In the genomic region with DNA sequence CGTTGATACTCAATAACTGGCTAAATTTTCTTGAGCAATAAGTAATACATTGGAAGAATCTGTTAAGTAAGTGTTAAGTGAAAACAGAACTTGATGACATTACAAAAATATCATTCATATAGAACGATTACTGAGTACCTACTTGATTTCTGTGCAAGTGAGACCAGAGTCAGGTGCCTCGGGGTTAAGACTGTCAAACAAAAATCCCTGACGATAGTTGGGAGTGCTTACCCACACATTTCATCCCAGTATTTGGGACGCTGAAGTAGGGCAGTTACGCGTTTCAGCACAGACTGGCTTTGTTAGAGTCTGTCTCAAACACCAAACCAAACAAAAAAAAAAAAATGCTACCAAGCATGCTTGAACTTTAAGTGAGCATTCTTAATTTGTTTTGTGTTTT, we compare ENCODE assay signal across 8 mouse cellular contexts. TPM values are rescaled to one million over a fixed set of nuclear protein-coding genes. Genes with fewer than 3 reads are reported as not detected.
DNase-seq lines count a peak whose midpoint lies in the region; ATAC-seq and TF ChIP-seq lines count a peak whose summit lies in the region.

No protein-coding gene starts in this region.

- H3K4me1 ChIP-seq in kidney, embryonic 16.5 days (ENCODE audit: insufficient read depth, low read length), result no peaks in the 10 kb centered on the region
- H3K4me1 ChIP-seq in embryonic facial prominence, embryonic 13.5 days, result no peaks in the 10 kb centered on the region
- H3K4me1 ChIP-seq in intestine, postnatal 0 days (replicated peaks; ENCODE audit: control insufficient read depth, insufficient read depth, low read length), result no peaks in the 10 kb centered on the region
- H3K4me1 ChIP-seq in neural tube, embryonic 13.5 days (replicated peaks), result peaks cover 10% of the 10 kb centered on the region

- TF ChIP-seq CTCF in intestine, postnatal 0 days (IDR thresholded peaks at IDR 0.05; ENCODE audit: low read depth), result no peak

- no peak overlapping the region for H3K4me3 ChIP-seq in kidney, embryonic 16.5 days (ENCODE audit: low read length)
- H3K4me3 ChIP-seq in embryonic facial prominence, embryonic 13.5 days, result peak overlapping the region; percentile 54
- peak overlapping the region; percentile 58 for H3K4me3 ChIP-seq in intestine, postnatal 0 days (ENCODE audit: low read depth, low read length)
- H3K4me3 ChIP-seq in neural tube, embryonic 13.5 days, result peak overlapping the region; percentile 60

- H3K4me2 ChIP-seq in kidney, embryonic 16.5 days (replicated peaks; ENCODE audit: low read depth, low read length), result peak overlapping the region; percentile 42
- H3K4me2 ChIP-seq in embryonic facial prominence, embryonic 13.5 days, result peak overlapping the region; percentile 50
- H3K4me2 ChIP-seq in intestine, postnatal 0 days (replicated peaks; ENCODE audit: low read depth), result peak overlapping the region; percentile 56
- peak overlapping the region; percentile 52 for H3K4me2 ChIP-seq in neural tube, embryonic 13.5 days

- 40% methylated on average over 7 of the region's 7 CpGs for WGBS in kidney, embryonic 16.5 days
- 23% methylated on average over 7 of the region's 7 CpGs for WGBS in embryonic facial prominence, embryonic 13.5 days
- WGBS in intestine, postnatal 0 days, result 36% methylated on average over 7 of the region's 7 CpGs
- 30% methylated on average over 7 of the region's 7 CpGs for WGBS in neural tube, embryonic 13.5 days

- H3K9me3 ChIP-seq in kidney, embryonic 16.5 days (ENCODE audit: low read length), result no peaks in the 10 kb centered on the region
- H3K9me3 ChIP-seq in embryonic facial prominence, embryonic 13.5 days, result no peaks in the 10 kb centered on the region
- no peaks in the 10 kb centered on the region for H3K9me3 ChIP-seq in intestine, postnatal 0 days (ENCODE audit: control insufficient read depth)
- H3K9me3 ChIP-seq in neural tube, embryonic 13.5 days, result no peaks in the 10 kb centered on the region

- no peak for ATAC-seq in kidney, embryonic 16.5 days (ENCODE audit: low FRiP score, low TSS enrichment)
- ATAC-seq in embryonic facial prominence, embryonic 13.5 days (ENCODE audit: insufficient number of reproducible peaks, insufficient read depth, low FRiP score, low TSS enrichment, low read depth), result no peak
- ATAC-seq in intestine, postnatal 0 days, result no peak
- ATAC-seq in neural tube, embryonic 13.5 days (ENCODE audit: low read depth), result peak; percentile 59

- no peak overlapping the region for H3K27ac ChIP-seq in kidney, embryonic 16.5 days (ENCODE audit: low read length)
- H3K27ac ChIP-seq in embryonic facial prominence, embryonic 13.5 days, result no peak overlapping the region
- H3K27ac ChIP-seq in intestine, postnatal 0 days (ENCODE audit: low read depth, low read length), result no peak overlapping the region
- H3K27ac ChIP-seq in neural tube, embryonic 13.5 days (replicated peaks), result no peak overlapping the region

- DNase-seq in kidney, adult 9 months, result no peak
- DNase-seq in urinary bladder, adult 2 months (ENCODE audit: low spot score), result no peak
- DNase-seq in adrenal gland, postnatal 10 days, result no peak
- no peak for DNase-seq in c-Kit-positive CD71-positive TER-119-positive erythroid progenitor cells, embryonic 14.5 days (ENCODE audit: low spot score)

- H3K27me3 ChIP-seq in kidney, embryonic 16.5 days (ENCODE audit: insufficient read depth, low read length), result no peaks in the 10 kb centered on the region
- no peaks in the 10 kb centered on the region for H3K27me3 ChIP-seq in embryonic facial prominence, embryonic 13.5 days
- no peaks in the 10 kb centered on the region for H3K27me3 ChIP-seq in intestine, postnatal 0 days (replicated peaks; ENCODE audit: control insufficient read depth, insufficient read depth, low read length)
- no peaks in the 10 kb centered on the region for H3K27me3 ChIP-seq in neural tube, embryonic 13.5 days

- peaks cover 8% of the 10 kb centered on the region; the same call in 1 of the 2 replicates for H3K36me3 ChIP-seq in kidney, embryonic 16.5 days (ENCODE audit: insufficient read depth, low read length)
- H3K36me3 ChIP-seq in embryonic facial prominence, embryonic 13.5 days, result peaks cover 14% of the 10 kb centered on the region; the same call in 1 of the 2 replicates
- peaks cover 6% of the 10 kb centered on the region for H3K36me3 ChIP-seq in intestine, postnatal 0 days (ENCODE audit: control insufficient read depth, insufficient read depth)
- peaks cover 16% of the 10 kb centered on the region for H3K36me3 ChIP-seq in neural tube, embryonic 13.5 days

- H3K9ac ChIP-seq in kidney, embryonic 16.5 days (replicated peaks; ENCODE audit: low read length), result peak overlapping the region; percentile 54; the same call in 1 of the 2 replicates
- no peak overlapping the region for H3K9ac ChIP-seq in embryonic facial prominence, embryonic 13.5 days
- H3K9ac ChIP-seq in intestine, postnatal 0 days (ENCODE audit: low read depth, low read length), result no peak overlapping the region
- H3K9ac ChIP-seq in neural tube, embryonic 13.5 days, result no peak overlapping the region

RNA-seq across cellular contexts. Expression of a gene that starts 0.6 kb away (rescaled TPM):
- polyA plus RNA-seq in kidney, embryonic 16.5 days (2015; fragmentation: Nextera tagmentation; extraction: Ambion mirVana), result 137 and 143 TPM in 2 replicates
- 166 and 169 TPM in 2 replicates for polyA plus RNA-seq in embryonic facial prominence, embryonic 13.5 days (2015; fragmentation: Nextera tagmentation; extraction: Ambion mirVana)
- polyA plus RNA-seq in intestine, postnatal 0 days (2015; fragmentation: Nextera tagmentation; extraction: Ambion mirVana), result 32.2 and 33.2 TPM in 2 replicates
- 197 and 212 TPM in 2 replicates for polyA plus RNA-seq in neural tube, embryonic 13.5 days (2015; fragmentation: Nextera tagmentation; extraction: Ambion mirVana)
- polyA plus RNA-seq in urinary bladder, adult 2 months (2012; rRNA removed), result 39.7 and 52.3 TPM in 2 replicates
- 10 to 100 TPM; 39.7 to 54.7 TPM for total RNA-seq in adrenal gland, postnatal 10 days (2021)

RNA-seq across cellular contexts. Expression of a gene that starts 15.5 kb away (rescaled TPM):
- polyA plus RNA-seq in kidney, embryonic 16.5 days (2015; fragmentation: Nextera tagmentation; extraction: Ambion mirVana), result 0.08 TPM in 1 of 2 replicates, not detected in the other
- not detected in 2 replicates for polyA plus RNA-seq in embryonic facial prominence, embryonic 13.5 days (2015; fragmentation: Nextera tagmentation; extraction: Ambion mirVana)
- not detected in 2 replicates for polyA plus RNA-seq in intestine, postnatal 0 days (2015; fragmentation: Nextera tagmentation; extraction: Ambion mirVana)
- not detected in 2 replicates for polyA plus RNA-seq in neural tube, embryonic 13.5 days (2015; fragmentation: Nextera tagmentation; extraction: Ambion mirVana)
- polyA plus RNA-seq in urinary bladder, adult 2 months (2012; rRNA removed), result not detected in 2 replicates
- not detected for total RNA-seq in adrenal gland, postnatal 10 days (2021)

RNA-seq across cellular contexts. Expression of a gene that starts 54.9 kb away (rescaled TPM):
- 3.9 and 4.1 TPM in 2 replicates for polyA plus RNA-seq in kidney, embryonic 16.5 days (2015; fragmentation: Nextera tagmentation; extraction: Ambion mirVana)
- polyA plus RNA-seq in embryonic facial prominence, embryonic 13.5 days (2015; fragmentation: Nextera tagmentation; extraction: Ambion mirVana), result 8.8 and 10.1 TPM in 2 replicates
- 2.7 and 3.2 TPM in 2 replicates for polyA plus RNA-seq in intestine, postnatal 0 days (2015; fragmentation: Nextera tagmentation; extraction: Ambion mirVana)
- polyA plus RNA-seq in neural tube, embryonic 13.5 days (2015; fragmentation: Nextera tagmentation; extraction: Ambion mirVana), result 7.3 and 8.9 TPM in 2 replicates
- 26.4 and 28.1 TPM in 2 replicates for polyA plus RNA-seq in urinary bladder, adult 2 months (2012; rRNA removed)
- 10 to 100 TPM; 29.0 to 35.4 TPM for total RNA-seq in adrenal gland, postnatal 10 days (2021)
